Mouse (Mus musculus) MEL (cell line): ENCODE data around the gene Syndig1l.

Source experiments
- CHD2 ChIP-seq: IDR thresholded peaks from 2 replicates; pipeline ENCODE4 v1.6.1; 2011; ENCODE audit warnings: low read length, improper control_type of control experiment
- CTCF ChIP-seq, 3 experiments: IDR thresholded peaks in 2 of 3; conservative IDR thresholded peaks in 1 of 3; 2 replicates each; pipeline ENCODE4 v1.5.1; 2011 to 2012; ENCODE audit warnings: low read length in 3 of 3, low read depth in 2 of 3, mild to moderate bottlenecking in 2 of 3, improper control_type of control experiment in 1 of 3, inconsistent platforms in 1 of 3, mixed read lengths in 1 of 3, moderate library complexity in 1 of 3; ENCODE audit not compliant: control insufficient read depth in 1 of 3, insufficient read depth in 1 of 3, poor library complexity in 1 of 3, severe bottlenecking in 1 of 3
- EP300 ChIP-seq, 2 experiments: IDR thresholded peaks; 2 replicates each; pipeline ENCODE4 v1.6.1; 2011; ENCODE audit warnings: improper control_type of control experiment in 2 of 2, low read length in 2 of 2, low read depth in 1 of 2, mild to moderate bottlenecking in 1 of 2
- GATA1 ChIP-seq: IDR thresholded peaks from 2 replicates; pipeline ENCODE4 v1.6.1; 2011; ENCODE audit warnings: low read depth, low read length, improper control_type of control experiment
- HCFC1 ChIP-seq: IDR thresholded peaks from 2 replicates; pipeline ENCODE4 v1.6.1; 2012; ENCODE audit warnings: low read depth, mild to moderate bottlenecking, inconsistent platforms, low read length, improper control_type of control experiment, moderate library complexity
- KAT2A ChIP-seq: conservative IDR thresholded peaks from 2 replicates; pipeline ENCODE4 v1.6.1; 2012; ENCODE audit warnings: low read depth, low read length, improper control_type of control experiment, inconsistent platforms
- MAX ChIP-seq: IDR thresholded peaks from 2 replicates; pipeline ENCODE4 v1.6.1; 2011; ENCODE audit warnings: low read length, improper control_type of control experiment
- MYB ChIP-seq: IDR thresholded peaks from 2 replicates; pipeline ENCODE4 v1.6.1; 2011; ENCODE audit warnings: mild to moderate bottlenecking, low read depth, low read length, improper control_type of control experiment
- POLR2A ChIP-seq, 2 experiments: IDR thresholded peaks; 2 replicates each; pipeline ENCODE4 v1.6.1; 2011 to 2012; ENCODE audit warnings: low read length in 2 of 2, mild to moderate bottlenecking in 2 of 2, control low read depth in 1 of 2, improper control_type of control experiment in 1 of 2, low read depth in 1 of 2, moderate library complexity in 1 of 2; ENCODE audit not compliant: control insufficient read depth in 1 of 2, insufficient read depth in 1 of 2, poor library complexity in 1 of 2
- POLR2AphosphoS2 ChIP-seq: IDR thresholded peaks from 2 replicates; pipeline ENCODE4 v1.6.1; 2011; ENCODE audit warnings: low read length, improper control_type of control experiment
- USF1 ChIP-seq: IDR thresholded peaks from 2 replicates; pipeline ENCODE4 v1.6.1; 2014; ENCODE audit warnings: low read depth, mild to moderate bottlenecking, inconsistent platforms, low read length, improper control_type of control experiment, moderate library complexity
- ZNF384 ChIP-seq: IDR thresholded peaks from 2 replicates; pipeline ENCODE4 v1.6.1; 2012; ENCODE audit warnings: low read depth, mild to moderate bottlenecking, inconsistent platforms, low read length, improper control_type of control experiment

DNA sequence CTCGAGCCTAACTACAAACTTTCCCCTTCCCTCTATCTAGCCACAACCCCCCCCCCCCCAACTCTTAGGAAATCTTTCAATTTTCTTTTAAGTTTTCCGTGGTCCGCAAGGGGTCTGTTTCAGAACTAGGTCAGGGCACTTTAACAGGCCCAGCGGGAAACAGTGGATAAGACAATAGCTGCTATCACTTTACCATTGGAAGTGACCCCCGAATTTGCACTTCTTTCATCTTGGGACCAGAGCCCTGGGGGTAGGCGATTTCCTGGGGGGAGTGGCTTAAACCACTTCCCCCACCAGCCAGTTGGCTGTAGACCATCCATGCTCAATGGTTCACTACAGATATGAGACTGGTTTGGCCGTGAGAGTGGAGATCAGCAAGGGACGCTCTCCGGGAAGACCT, 58.0 kb downstream of the Syndig1l start, which contains the start of gene Vrtn:
- TF ChIP-seq ZNF384 (no peak), POLR2AphosphoS2 (no peak), MAX (no peak), GATA1 (no peak), EP300 (IDR thresholded peaks at IDR 0.05; ENCODE audit: low read depth in 1 of 2, low read length in 2 of 2) (no peak), POLR2A (IDR thresholded peaks at IDR 0.05; ENCODE audit: control insufficient read depth in 1 of 2, insufficient read depth in 1 of 2, low read depth in 1 of 2, low read length in 2 of 2, poor library complexity in 1 of 2) (no peak), HCFC1 (no peak), USF1 (no peak), KAT2A (no peak), CHD2 (no peak), CTCF (IDR thresholded peaks at IDR 0.05 in 2 of 3, conservative IDR thresholded peaks at IDR 0.05 in 1 of 3; ENCODE audit: control insufficient read depth in 1 of 3, insufficient read depth in 1 of 3, low read depth in 2 of 3, low read length in 3 of 3, poor library complexity in 1 of 3, severe bottlenecking in 1 of 3) (no peak), MYB (no peak)
